Mouse (Mus musculus): ENCODE results near the gene Stk32b. TPM values are rescaled to one million over a fixed set of nuclear protein-coding genes. Genes with fewer than 3 reads are reported as not detected.

Gene Stk32b
- not detected in 2 replicates for total RNA-seq (2014; fragmentation: Nextera tagmentation)
- not detected in 2 replicates for total RNA-seq (2017)

GRCm38 (mm10) chr5:37716505-37717372 is at the start of gene Stk32b:
Gene Stk32b, minus strand, starts transcription at chr5:37717171.
- no peak for ATAC-seq (replicated peaks; ENCODE audit: low FRiP score, low TSS enrichment, poor library complexity, severe bottlenecking)

GRCm38 (mm10) chr5:37765851-37766250 is 48.9 kb upstream of the Stk32b start:
- ATAC-seq (replicated peaks; ENCODE audit: low FRiP score, low TSS enrichment, poor library complexity, severe bottlenecking): no peak

GRCm38 (mm10) chr5:37762046-37762445 is 45.1 kb upstream of the Stk32b start:
- ATAC-seq (replicated peaks; ENCODE audit: low FRiP score, low TSS enrichment, poor library complexity, severe bottlenecking): no peak

GRCm38 (mm10) chr5:37753366-37753765 is 36.4 kb upstream of the Stk32b start:
- no peak for ATAC-seq (replicated peaks; ENCODE audit: low FRiP score, low TSS enrichment, poor library complexity, severe bottlenecking)

- ATAC-seq (replicated peaks; ENCODE audit: low FRiP score, low TSS enrichment, poor library complexity, severe bottlenecking): 0 out of 2 replicates have a peak, but pooled peaks have one; percentile 47
Measured at GRCm38 (mm10) chr5:37752027-37752967, 35.3 kb upstream of the Stk32b start.

GRCm38 (mm10) chr5:37743889-37744707 is 27.1 kb upstream of the Stk32b start:
- no peak for ATAC-seq (replicated peaks; ENCODE audit: low FRiP score, low TSS enrichment, poor library complexity, severe bottlenecking)

- ATAC-seq (replicated peaks; ENCODE audit: low FRiP score, low TSS enrichment, poor library complexity, severe bottlenecking): no peak
Measured at GRCm38 (mm10) chr5:37736213-37736612, 19.2 kb upstream of the Stk32b start.

- no peak for ATAC-seq (replicated peaks; ENCODE audit: low FRiP score, low TSS enrichment, poor library complexity, severe bottlenecking)
Measured at GRCm38 (mm10) chr5:37735224-37735623, 18.3 kb upstream of the Stk32b start, which contains the start of gene Cytl1. Gene Cytl1, plus strand, starts transcription at chr5:37735519.

GRCm38 (mm10) chr5:37730781-37731180 is 13.8 kb upstream of the Stk32b start:
- ATAC-seq (replicated peaks; ENCODE audit: low FRiP score, low TSS enrichment, poor library complexity, severe bottlenecking): no peak

GRCm38 (mm10) chr5:37725220-37725886 is 8.4 kb upstream of the Stk32b start:
- no peak for ATAC-seq (replicated peaks; ENCODE audit: low FRiP score, low TSS enrichment, poor library complexity, severe bottlenecking)

- ATAC-seq (replicated peaks; ENCODE audit: low FRiP score, low TSS enrichment, poor library complexity, severe bottlenecking): no peak
Measured at GRCm38 (mm10) chr5:37720670-37721069, 3.7 kb upstream of the Stk32b start.

GRCm38 (mm10) chr5:37717384-37717963 is 503 bp upstream of the Stk32b start:
- no peak for ATAC-seq (replicated peaks; ENCODE audit: low FRiP score, low TSS enrichment, poor library complexity, severe bottlenecking)

- ATAC-seq (replicated peaks; ENCODE audit: low FRiP score, low TSS enrichment, poor library complexity, severe bottlenecking): no peak
Measured at GRCm38 (mm10) chr5:37709257-37709904, 7.6 kb downstream of the Stk32b start.

- ATAC-seq (replicated peaks; ENCODE audit: low FRiP score, low TSS enrichment, poor library complexity, severe bottlenecking): no peak
Measured at GRCm38 (mm10) chr5:37708124-37708523, 8.8 kb downstream of the Stk32b start.

GRCm38 (mm10) chr5:37704962-37705361 is 12.0 kb downstream of the Stk32b start:
- ATAC-seq (replicated peaks; ENCODE audit: low FRiP score, low TSS enrichment, poor library complexity, severe bottlenecking): no peak

- no peak for ATAC-seq (replicated peaks; ENCODE audit: low FRiP score, low TSS enrichment, poor library complexity, severe bottlenecking)
Measured at GRCm38 (mm10) chr5:37699757-37700156, 17.2 kb downstream of the Stk32b start.

GRCm38 (mm10) chr5:37697286-37697685 is 19.7 kb downstream of the Stk32b start:
- ATAC-seq (replicated peaks; ENCODE audit: low FRiP score, low TSS enrichment, poor library complexity, severe bottlenecking): no peak

GRCm38 (mm10) chr5:37695773-37696172 is 21.2 kb downstream of the Stk32b start:
- no peak for ATAC-seq (replicated peaks; ENCODE audit: low FRiP score, low TSS enrichment, poor library complexity, severe bottlenecking)
